Mouse (Mus musculus) kidney, postnatal 0 days (tissue): Measurements from ENCODE around the gene Atp1b4. TPM values are rescaled to one million over a fixed set of nuclear protein-coding genes. Genes with fewer than 3 reads are reported as not detected.
A peak's percentile ranks its signal among the peaks of the same experiment; 100 is the strongest.
"Not testable (repeated sequence)": the region's sequence is repeated elsewhere in the genome, so short reads cannot be mapped to it uniquely, and the experiment has no call there.

Experiments
- ATAC-seq: fragments of 200-750 bp; cut with Nextera tagmentation; replicated peaks from 2 replicates; pipeline ENCODE4 v1.8.0; 2017; ENCODE audit warnings: low read depth, moderate number of reproducible peaks, moderate TSS enrichment, moderate library complexity; ENCODE audit not compliant: low FRiP score
- DNase-seq: peaks from one replicate; pipeline ENCODE4 v3.0.0-alpha.2; 2016; ENCODE audit warnings: low spot score
- H3K27ac ChIP-seq: fragments of 300-500 bp; sonication (generic); 2 replicates; pipeline ENCODE4 v1.5.1; 2014; ENCODE audit warnings: mild to moderate bottlenecking
- H3K27me3 ChIP-seq: fragments of 300-500 bp; sonication (generic); 2 replicates; pipeline ENCODE4 v1.6.1; 2014; ENCODE audit warnings: low read length, mixed read lengths; ENCODE audit not compliant: insufficient read depth
- H3K36me3 ChIP-seq: fragments of 300-500 bp; sonication (generic); 2 replicates; pipeline ENCODE4 v1.6.1; 2014; ENCODE audit warnings: low read length, mixed read lengths; ENCODE audit not compliant: insufficient read depth
- H3K4me1 ChIP-seq: fragments of 300-500 bp; sonication (generic); replicated peaks from 2 replicates; pipeline ENCODE4 v1.6.1; 2014; ENCODE audit warnings: antibody characterized with exemption, low read length, mixed read lengths; ENCODE audit not compliant: insufficient read depth
- H3K4me2 ChIP-seq: fragments of 300-500 bp; sonication (generic); 2 replicates; pipeline ENCODE4 v1.6.1; 2014; ENCODE audit warnings: mild to moderate bottlenecking, low read length, moderate library complexity, mixed read lengths
- H3K4me3 ChIP-seq: fragments of 300-500 bp; sonication (generic); replicated peaks from 2 replicates; pipeline ENCODE4 v1.5.1; 2014; ENCODE audit warnings: low read depth, low read length
- H3K9ac ChIP-seq: fragments of 300-500 bp; sonication (generic); 2 replicates; pipeline ENCODE4 v1.6.1; 2014; ENCODE audit warnings: low read depth, low read length
- H3K9me3 ChIP-seq: fragments of 300-500 bp; sonication (generic); replicated peaks from 2 replicates; pipeline ENCODE4 v1.6.1; 2016; ENCODE audit warnings: low read length, inconsistent platforms, mixed read lengths
- CTCF ChIP-seq: IDR thresholded peaks from 2 replicates; pipeline ENCODE4 v1.5.1; 2016; ENCODE audit warnings: antibody characterized with exemption, low read depth, mild to moderate bottlenecking, moderate library complexity
- WGBS: fragments of 180-500 bp; shearing (Covaris S2); extraction: QIAGEN DNeasy Blood & Tissue Kit; methylation state at CpG from one replicate; pipeline ENCODE4 v1.1.7; 2014; 5-methylcytosine and 5-hydroxymethylcytosine counted together
- polyA plus RNA-seq: library from polyadenylated mRNA; unstranded; fragments of >200 nt; fragmentation: Nextera tagmentation; extraction: Ambion mirVana; gene quantifications from 2 replicates; pipeline ENCODE4 v1.2.1, GENCODE M21; 2015

Atp1b4 gene
- polyA plus RNA-seq, 1 experiment from 2014 or later: 0.04 TPM

- H3K9ac ChIP-seq: no peak overlapping the region
- no peaks in the 10 kb centered on the region for H3K4me1 ChIP-seq
- ATAC-seq: no peak
- no peaks in the 10 kb centered on the region for H3K27me3 ChIP-seq
- H3K36me3 ChIP-seq: no peaks in the 10 kb centered on the region
- DNase-seq: peak; percentile 65
- WGBS: 61% methylated on average over 8 of the region's 8 CpGs
- H3K9me3 ChIP-seq: no peaks in the 10 kb centered on the region
- H3K4me2 ChIP-seq: no peak overlapping the region
- peak; percentile 70 for TF ChIP-seq CTCF
- no peak overlapping the region for H3K27ac ChIP-seq
- H3K4me3 ChIP-seq: no peak overlapping the region
Observed at GRCm38 (mm10) chrX:38334329-38335279, 18.6 kb downstream of the Atp1b4 start.

GRCm38 (mm10) chrX:38362016-38362415, 46.0 kb downstream of the Atp1b4 start:
- no peak overlapping the region for H3K27ac ChIP-seq
- H3K4me3 ChIP-seq: no peak overlapping the region
- H3K36me3 ChIP-seq: no peaks in the 10 kb centered on the region
- no peak for DNase-seq
- no peaks in the 10 kb centered on the region for H3K27me3 ChIP-seq
- H3K4me2 ChIP-seq: no peak overlapping the region
- no peak for ATAC-seq
- no peak for TF ChIP-seq CTCF
- H3K9me3 ChIP-seq: no peaks in the 10 kb centered on the region
- 71% methylated on average over 8 of the region's 8 CpGs for WGBS
- H3K9ac ChIP-seq: no peak overlapping the region
- no peaks in the 10 kb centered on the region for H3K4me1 ChIP-seq

- 44% methylated on average over 1 of the region's 1 CpGs for WGBS
- not testable (repeated sequence) for DNase-seq, H3K9ac ChIP-seq, ATAC-seq, H3K4me3 ChIP-seq, H3K9me3 ChIP-seq, H3K4me1 ChIP-seq, H3K27ac ChIP-seq, H3K4me2 ChIP-seq, H3K36me3 ChIP-seq, H3K27me3 ChIP-seq
Observed at GRCm38 (mm10) chrX:38364621-38365020, 48.6 kb downstream of the Atp1b4 start.

GRCm38 (mm10) chrX:38373169-38373568, 57.2 kb downstream of the Atp1b4 start:
- H3K4me1 ChIP-seq, DNase-seq, H3K9me3 ChIP-seq, ATAC-seq, H3K36me3 ChIP-seq, H3K4me3 ChIP-seq, H3K27ac ChIP-seq, H3K27me3 ChIP-seq, H3K4me2 ChIP-seq, H3K9ac ChIP-seq: not testable (repeated sequence)
- WGBS: 89% methylated on average over 1 of the region's 1 CpGs

Other genes starting within 250 kb of the Atp1b4 start
- not detected in 2 replicates for gene Rhox10, start 249.7 kb upstream of the Atp1b4 start, polyA plus RNA-seq
- not detected in 2 replicates for gene Rhox11, start 231.0 kb upstream of the Atp1b4 start, polyA plus RNA-seq
- gene Rhox12, start 205.3 kb upstream of the Atp1b4 start, polyA plus RNA-seq: not detected in 2 replicates
- gene Rhox13, start 195.0 kb upstream of the Atp1b4 start, polyA plus RNA-seq: not detected in 2 replicates
- 3.5 and 3.6 TPM in 2 replicates for gene Zbtb33, start 126.4 kb upstream of the Atp1b4 start, polyA plus RNA-seq
- 15.5 and 16.1 TPM in 2 replicates for gene Tmem255a, start 63.7 kb upstream of the Atp1b4 start, polyA plus RNA-seq
- 308 and 316 TPM in 2 replicates for gene Lamp2, start 140.3 kb downstream of the Atp1b4 start, polyA plus RNA-seq